17 mouse cellular contexts compared by ENCODE assay signal in the genomic region with DNA sequence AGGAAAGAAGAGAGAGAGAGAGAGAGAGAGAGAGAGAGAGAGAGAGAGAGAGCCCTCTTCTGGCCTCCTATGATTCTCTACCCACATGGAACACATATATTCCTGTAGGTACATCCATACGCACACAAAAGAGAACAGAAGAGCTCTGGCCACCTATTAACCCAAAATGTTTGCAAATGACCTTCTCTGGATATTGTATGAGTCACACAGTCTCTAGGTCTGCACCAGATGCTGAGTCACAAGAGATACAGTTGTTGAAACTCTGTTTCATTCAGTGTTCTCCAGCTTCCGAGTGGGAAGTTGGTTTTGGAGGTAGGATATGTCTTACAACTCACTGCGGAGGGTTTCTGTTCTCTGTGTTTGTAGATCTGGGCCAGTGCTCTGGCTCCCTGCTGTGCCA.
"Had no signal": no experiment of that assay in that cellular context is flagged by ENCODE, and none has a peak within 500 bp of the region (broad histone marks: within the 10 kb centered on the region; RNA-seq: fewer than 3 reads in every experiment).

No protein-coding gene starts in this region.

- H3K9ac ChIP-seq: limb, embryonic 12.5 days; liver, embryonic 13.5 days; midbrain, embryonic 15.5 days; neural tube, embryonic 13.5 days had no signal

- H3K4me3 ChIP-seq: limb, embryonic 12.5 days; liver, embryonic 13.5 days; megakaryocyte, embryonic 14.5 days; midbrain, embryonic 15.5 days; neural tube, embryonic 13.5 days had no signal

- DNase-seq: kidney, postnatal 10 days; kidney, postnatal 4 days; liver; liver, embryonic 13.5 days; lung, adult 18-20 months; lung, postnatal 4 days; retina, postnatal 1 day; right cerebral cortex, postnatal 4 days; spleen, adult 18-20 months; thymus, adult 18-20 months; thymus, postnatal 14 days had no signal

- H3K27ac ChIP-seq: limb, embryonic 12.5 days; liver, embryonic 13.5 days; midbrain, embryonic 15.5 days; neural tube, embryonic 13.5 days had no signal

- H3K4me1 ChIP-seq: limb, embryonic 12.5 days; liver, embryonic 13.5 days; megakaryocyte, embryonic 14.5 days; midbrain, embryonic 15.5 days; neural tube, embryonic 13.5 days had no signal

- H3K9me3 ChIP-seq: limb, embryonic 12.5 days; liver, embryonic 13.5 days; megakaryocyte, embryonic 14.5 days; midbrain, embryonic 15.5 days; neural tube, embryonic 13.5 days had no signal

- ATAC-seq: lung, postnatal 0 days; midbrain, embryonic 15.5 days had no signal

- H3K4me2 ChIP-seq: limb, embryonic 12.5 days; liver, embryonic 13.5 days; midbrain, embryonic 11.5 days; midbrain, embryonic 15.5 days; neural tube, embryonic 13.5 days had no signal

- H3K27me3 ChIP-seq: limb, embryonic 12.5 days; liver, embryonic 13.5 days; megakaryocyte, embryonic 14.5 days; midbrain, embryonic 15.5 days; neural tube, embryonic 13.5 days had no signal

- H3K36me3 ChIP-seq: limb, embryonic 12.5 days; liver, embryonic 13.5 days; midbrain, embryonic 15.5 days had no signal
